Mouse (Mus musculus) megakaryocyte, embryonic 14.5 days (primary cell): ENCODE results near the gene Rarg. TPM values are rescaled to one million over a fixed set of nuclear protein-coding genes. Genes with fewer than 3 reads are reported as not detected.
"Not testable (repeated sequence)": the region's sequence is repeated elsewhere in the genome, so short reads cannot be mapped to it uniquely, and the experiment has no call there.

ENCODE experiments used
- H3K27me3 ChIP-seq: replicated peaks from 2 replicates; pipeline ENCODE3; 2012; ENCODE audit warnings: inconsistent platforms
- H3K36me3 ChIP-seq: replicated peaks from 2 replicates; pipeline ENCODE3; 2012; ENCODE audit warnings: low read length, inconsistent platforms, mixed read lengths
- H3K4me1 ChIP-seq: 2 replicates; pipeline ENCODE4 v1.6.1; 2012; ENCODE audit warnings: inconsistent platforms
- H3K4me3 ChIP-seq: replicated peaks from 2 replicates; pipeline ENCODE3; 2012; ENCODE audit warnings: moderate library complexity, mild to moderate bottlenecking, inconsistent platforms
- H3K9me3 ChIP-seq: 2 replicates; pipeline ENCODE4 v1.6.1; 2012; ENCODE audit warnings: inconsistent platforms
- FLI1 ChIP-seq: IDR thresholded peaks from 2 replicates; pipeline ENCODE4 v1.6.1; 2012; ENCODE audit warnings: low read length, inconsistent platforms, mixed read lengths
- GATA1 ChIP-seq: IDR thresholded peaks from 3 replicates; pipeline ENCODE4 v1.6.1; 2012; ENCODE audit warnings: mixed read lengths, low read length, inconsistent platforms, borderline replicate concordance
- polyA plus RNA-seq: library from polyadenylated mRNA; stranded (reverse); fragments of >175 nt; gene quantifications from 2 replicates; pipeline ENCODE4 v1.2.3, GENCODE M21; 2012; ENCODE audit warnings: low replicate concordance; ENCODE audit not compliant: insufficient read depth

The Rarg gene
- polyA plus RNA-seq, 1 experiment = 69.9 TPM

- peaks cover 72% of the 10 kb centered on the region for H3K36me3 ChIP-seq
- peaks cover 79% of the 10 kb centered on the region for H3K4me1 ChIP-seq
- no peaks in the 10 kb centered on the region for H3K27me3 ChIP-seq
- H3K9me3 ChIP-seq = no peaks in the 10 kb centered on the region
- no peak overlapping the region for H3K4me3 ChIP-seq
- TF ChIP-seq GATA1 = no peak
Measured at GRCm38 (mm10) chr15:102239851-102240250, 17.5 kb downstream of the Rarg start.

DNA sequence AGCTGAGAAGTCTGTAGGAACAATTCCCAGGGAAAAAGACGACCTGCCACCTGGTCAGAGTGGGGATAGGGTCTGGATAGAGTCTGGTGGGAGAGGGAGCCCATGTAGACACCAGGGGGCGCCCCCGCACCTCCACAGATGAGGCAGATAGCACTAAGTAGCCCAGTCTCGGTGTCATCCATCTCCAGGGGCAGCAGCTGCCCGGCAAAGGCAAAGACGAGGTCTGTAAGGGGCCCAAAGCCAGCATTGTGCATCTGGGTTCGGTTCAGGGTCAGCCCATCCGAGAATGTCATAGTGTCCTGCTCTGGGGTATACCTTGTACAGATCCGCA, 18.1 kb downstream of the Rarg start:
- H3K4me3 ChIP-seq = peak overlapping the region; percentile 14
- TF ChIP-seq FLI1 = no peak
- TF ChIP-seq GATA1 = peak; percentile 63; the same call in 1 of the 3 replicates
- H3K4me1 ChIP-seq = peaks cover 79% of the 10 kb centered on the region
- H3K9me3 ChIP-seq = no peaks in the 10 kb centered on the region
- peaks cover 78% of the 10 kb centered on the region for H3K36me3 ChIP-seq
- H3K27me3 ChIP-seq = no peaks in the 10 kb centered on the region

DNA sequence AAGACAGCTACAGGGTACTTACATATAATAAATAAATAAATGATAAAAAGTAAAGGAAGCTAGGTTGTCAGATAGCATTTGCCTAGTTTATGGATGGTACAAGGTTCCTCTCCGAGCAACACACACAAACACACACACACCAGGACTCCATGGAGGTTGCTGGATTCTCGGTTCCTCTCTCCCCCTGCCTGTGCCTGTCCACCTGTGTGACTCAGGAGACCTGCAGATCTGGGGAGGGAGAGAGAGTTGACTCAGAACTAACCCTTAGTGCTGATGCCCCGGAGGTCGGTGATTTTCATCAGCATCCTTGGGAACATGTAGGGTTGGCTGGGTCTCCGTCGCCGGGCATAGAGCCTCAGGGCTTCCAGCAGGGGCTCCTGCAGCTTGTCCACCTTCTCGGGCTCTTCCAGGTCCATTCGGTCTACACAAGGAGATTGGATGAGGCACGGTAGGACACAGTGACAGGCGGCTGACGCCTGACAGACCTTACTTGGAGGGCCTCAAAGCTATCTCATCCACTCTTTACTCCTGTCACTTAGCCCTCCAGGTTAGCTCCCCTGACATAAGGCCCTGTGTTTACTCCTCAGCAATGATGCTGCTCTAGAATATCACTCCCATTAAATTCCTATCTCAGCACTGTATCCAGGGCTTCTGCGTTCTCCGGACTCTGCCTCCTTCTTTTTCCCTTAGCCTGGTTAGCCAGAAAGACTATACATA, 18.6 kb downstream of the Rarg start:
- Histone ChIP-seq H3K9me3 (no peaks in the 10 kb centered on the region), H3K4me3 (no peak overlapping the region), H3K4me1 (peaks cover 79% of the 10 kb centered on the region), H3K36me3 (peaks cover 79% of the 10 kb centered on the region), H3K27me3 (no peaks in the 10 kb centered on the region)
- TF ChIP-seq FLI1 (no peak), GATA1 (no peak)

DNA sequence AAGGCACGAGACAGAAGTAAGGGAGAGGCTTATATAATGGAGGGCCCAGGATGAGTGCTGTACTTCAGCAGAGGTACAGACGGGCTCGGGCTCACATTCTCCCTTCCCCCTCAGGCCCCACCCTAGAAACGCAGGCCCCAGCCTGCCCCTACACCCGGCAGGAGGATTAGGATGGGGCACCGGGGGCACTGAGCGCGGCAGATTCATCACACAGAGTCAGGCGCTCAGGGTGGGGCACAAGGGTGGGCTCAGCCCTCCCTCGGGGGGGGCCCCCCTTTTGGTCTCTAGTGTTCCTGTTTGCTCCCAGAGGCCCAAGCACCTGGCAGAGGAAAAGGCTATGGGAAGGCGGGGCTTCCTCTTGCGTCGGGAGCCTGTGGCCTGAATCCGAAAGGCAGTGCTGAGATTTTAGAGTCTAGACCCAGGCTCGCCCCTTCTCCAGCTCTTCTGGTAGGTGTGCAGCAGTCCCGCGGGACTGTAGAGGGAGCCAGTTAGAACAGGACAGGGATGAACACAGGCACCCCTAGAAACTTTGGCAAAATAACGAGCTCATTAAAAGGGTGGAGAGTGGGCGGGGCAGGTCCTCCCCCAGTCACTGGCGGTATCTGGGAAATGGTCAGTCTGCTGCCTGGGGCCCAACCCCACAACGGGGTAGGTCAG, 21.8 kb downstream of the Rarg start:
- no peak for TF ChIP-seq GATA1
- no peak for TF ChIP-seq FLI1
- Histone ChIP-seq H3K9me3 (no peaks in the 10 kb centered on the region), H3K27me3 (peaks cover 10% of the 10 kb centered on the region), H3K36me3 (peaks cover 59% of the 10 kb centered on the region), H3K4me3 (no peak overlapping the region), H3K4me1 (peaks cover 79% of the 10 kb centered on the region)

- Histone ChIP-seq H3K4me1 (peaks cover 66% of the 10 kb centered on the region), H3K27me3 (peaks cover 11% of the 10 kb centered on the region), H3K9me3 (no peaks in the 10 kb centered on the region), H3K36me3 (peaks cover 45% of the 10 kb centered on the region), H3K4me3 (peak overlapping the region; percentile 80)
- TF ChIP-seq FLI1 (no peak), GATA1 (no peak)
Measured at GRCm38 (mm10) chr15:102233896-102234295, 23.4 kb downstream of the Rarg start.

GRCm38 (mm10) chr15:102232764-102233163, 24.6 kb downstream of the Rarg start:
- H3K27me3 ChIP-seq = peaks cover 15% of the 10 kb centered on the region
- peaks cover 34% of the 10 kb centered on the region for H3K36me3 ChIP-seq
- H3K4me3 ChIP-seq = no peak overlapping the region
- TF ChIP-seq GATA1 = no peak
- TF ChIP-seq FLI1 = no peak
- H3K9me3 ChIP-seq = no peaks in the 10 kb centered on the region
- peaks cover 62% of the 10 kb centered on the region for H3K4me1 ChIP-seq

- Histone ChIP-seq H3K36me3 (peaks cover 25% of the 10 kb centered on the region), H3K4me1 (peaks cover 70% of the 10 kb centered on the region), H3K9me3 (no peaks in the 10 kb centered on the region), H3K4me3 (peak within 1 kb of the TSS; percentile 86), H3K27me3 (peaks cover 21% of the 10 kb centered on the region)
- no peak for TF ChIP-seq GATA1
- no peak for TF ChIP-seq FLI1
Measured at GRCm38 (mm10) chr15:102231748-102232147, 25.6 kb downstream of the Rarg start, which contains the start of gene Itgb7. Itgb7 (minus strand) TSS chr15:102231944.

DNA sequence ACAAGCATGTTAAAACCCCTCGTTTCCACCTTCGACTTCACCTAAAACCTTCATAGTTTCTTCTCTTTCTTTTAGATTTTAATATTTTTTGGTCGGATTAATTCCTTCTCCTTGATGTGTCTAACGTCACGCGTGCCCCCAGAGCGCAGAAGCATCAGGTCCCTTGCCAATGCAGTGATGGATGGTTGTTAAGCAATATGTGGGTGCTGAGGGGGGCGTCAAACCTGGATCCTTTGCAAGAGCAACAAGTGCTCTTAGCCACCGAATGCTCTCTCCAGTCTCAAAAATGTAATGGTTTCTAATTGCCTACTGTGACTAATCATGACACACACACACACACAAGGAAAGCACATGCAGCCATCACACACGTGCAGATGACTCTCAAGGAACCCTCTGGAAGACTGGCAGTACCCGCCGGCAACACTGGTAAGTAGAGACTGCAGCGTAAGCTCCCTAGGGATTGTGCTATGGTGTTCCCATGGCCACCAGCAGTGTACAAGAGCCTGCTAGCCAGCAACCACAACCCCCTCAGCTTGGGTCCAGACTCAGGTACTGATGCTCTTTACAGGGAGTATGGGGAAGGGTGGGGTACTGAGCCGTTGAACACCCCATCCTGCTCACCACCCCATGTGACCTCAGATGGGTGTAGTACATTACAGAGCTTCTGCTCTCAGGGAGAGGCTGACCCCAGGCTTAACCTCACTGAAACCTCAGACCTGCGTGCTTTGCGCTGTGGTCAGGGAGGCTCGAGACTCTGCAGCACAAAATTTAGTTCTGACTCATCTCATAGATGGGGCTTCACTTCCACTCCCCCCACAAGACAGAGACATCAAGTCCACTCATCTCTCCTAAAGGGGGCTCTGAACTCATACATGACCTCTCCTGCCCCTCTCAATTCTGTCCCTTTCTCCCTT, 26.7 kb downstream of the Rarg start:
- Histone ChIP-seq H3K4me3 (peak overlapping the region; percentile 86), H3K36me3 (peaks cover 19% of the 10 kb centered on the region), H3K9me3 (peaks cover 4% of the 10 kb centered on the region), H3K27me3 (peaks cover 24% of the 10 kb centered on the region), H3K4me1 (peaks cover 68% of the 10 kb centered on the region)
- TF ChIP-seq GATA1 (no peak), FLI1 (no peak)

GRCm38 (mm10) chr15:102225619-102226018, 31.7 kb downstream of the Rarg start:
- not testable (repeated sequence) for H3K4me3 ChIP-seq
- H3K4me1 ChIP-seq = peaks cover 33% of the 10 kb centered on the region

DNA sequence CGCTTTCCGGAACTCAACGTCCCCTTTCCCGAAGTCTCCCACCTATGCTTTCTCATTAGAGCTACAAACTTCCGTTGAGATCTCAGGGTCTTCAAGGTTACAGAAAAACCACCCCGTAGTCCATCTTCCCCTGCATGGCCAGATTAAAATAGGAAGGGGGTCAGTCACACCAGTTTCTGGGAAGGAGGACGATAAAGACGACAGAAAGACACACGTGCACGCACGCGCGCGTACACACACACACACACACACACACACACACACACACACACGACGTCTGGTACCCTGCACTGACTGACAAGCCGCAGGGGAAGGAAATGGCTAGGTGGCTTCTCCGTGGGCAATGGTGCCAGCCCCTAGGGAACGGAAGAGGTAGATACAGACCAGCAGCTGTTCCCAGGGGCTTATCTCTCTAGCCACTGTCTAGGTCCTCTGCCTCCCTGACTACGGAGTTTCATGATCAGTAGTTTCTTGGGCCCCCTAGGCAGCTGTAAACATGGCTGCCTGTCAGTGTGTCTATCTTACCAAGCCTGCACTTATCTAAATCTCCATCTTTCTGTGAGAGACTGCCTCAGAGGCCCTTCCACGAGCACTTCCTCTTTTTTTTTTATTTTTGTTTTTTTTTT, 32.2 kb downstream of the Rarg start:
- Histone ChIP-seq H3K27me3 (peaks cover 39% of the 10 kb centered on the region), H3K36me3 (peaks cover 3% of the 10 kb centered on the region), H3K9me3 (peaks cover 4% of the 10 kb centered on the region), H3K4me1 (peaks cover 29% of the 10 kb centered on the region), H3K4me3 (peak overlapping the region; percentile 90)
- TF ChIP-seq FLI1 (no peak), GATA1 (peak; percentile 22; the same call in 1 of the 3 replicates)

More at GRCm38 (mm10) chr15:102225619-102226018, 31.7 kb downstream of the Rarg start:
- not testable (repeated sequence) for H3K36me3 ChIP-seq, H3K9me3 ChIP-seq
- peaks cover 40% of the 10 kb centered on the region for H3K27me3 ChIP-seq
